Mouse (Mus musculus): ENCODE results near the gene Trafd1. TPM values are rescaled to one million over a fixed set of nuclear protein-coding genes. Genes with fewer than 3 reads are reported as not detected.
A peak's percentile ranks its signal among the peaks of the same experiment; 100 is the strongest.
"Not testable (repeated sequence)": the region's sequence is repeated elsewhere in the genome, so short reads cannot be mapped to it uniquely, and the experiment has no call there.

The Trafd1 gene
- total and polyA plus RNA-seq, 2 experiments from 2014 or later: 124 to 141 TPM

DNA sequence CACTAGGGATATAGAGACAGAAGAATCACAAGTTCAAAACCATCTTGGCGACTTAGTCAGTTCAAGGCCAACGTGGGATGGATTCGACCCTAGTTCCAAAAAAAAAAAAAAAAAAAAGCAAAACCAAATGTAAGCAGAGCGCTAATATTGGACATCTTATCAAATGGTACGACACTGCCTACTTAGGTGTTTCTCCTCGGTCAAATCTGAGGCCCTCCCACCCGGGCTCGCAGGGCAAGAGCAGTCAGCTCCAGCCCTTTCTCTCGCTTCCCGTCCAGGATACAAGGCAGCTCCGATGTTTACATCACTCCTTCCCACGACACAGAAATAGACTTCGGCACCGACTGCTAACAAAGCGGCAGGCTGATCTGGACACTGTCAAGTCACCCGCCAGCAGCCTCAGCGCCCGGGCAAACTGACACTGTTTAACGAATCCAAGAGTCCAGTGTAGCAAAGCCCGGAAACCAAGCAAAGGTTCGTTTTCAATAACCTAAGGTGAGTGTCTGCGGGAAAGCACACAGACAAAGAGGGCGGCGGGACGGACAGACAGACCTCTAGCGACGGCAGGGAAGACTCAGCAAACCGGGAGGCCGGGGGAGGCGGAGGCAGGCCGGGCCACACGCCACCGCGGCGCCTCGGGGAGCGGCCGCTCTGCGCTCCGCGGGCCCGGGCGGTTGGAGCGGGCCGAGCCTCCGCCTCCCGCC lies 523 bp downstream of the Trafd1 start:
- WGBS: 6% methylated on average over 31 of the region's 47 CpGs
- H3K4me2 ChIP-seq (ENCODE audit: low read depth): peak overlapping the region; percentile 59
- DNase-seq (peak; percentile 74), ATAC-seq (peak; percentile 64)
- H3K9me3 ChIP-seq (ENCODE audit: low read length): no peaks in the 10 kb centered on the region
- no peaks in the 10 kb centered on the region for H3K4me1 ChIP-seq (ENCODE audit: insufficient read depth)
- H3K27ac ChIP-seq (ENCODE audit: low read depth, low read length): peak overlapping the region; percentile 86
- H3K27me3 ChIP-seq (ENCODE audit: insufficient read depth, low read length): no peaks in the 10 kb centered on the region
- peaks cover 23% of the 10 kb centered on the region for H3K36me3 ChIP-seq (ENCODE audit: insufficient read depth)
- peak overlapping the region; percentile 89 for H3K9ac ChIP-seq
- peak overlapping the region; percentile 86 for H3K4me3 ChIP-seq (ENCODE audit: low read depth, low read length)
- TF ChIP-seq CTCF (IDR thresholded peaks at IDR 0.05; ENCODE audit: low read depth): no peak

DNA sequence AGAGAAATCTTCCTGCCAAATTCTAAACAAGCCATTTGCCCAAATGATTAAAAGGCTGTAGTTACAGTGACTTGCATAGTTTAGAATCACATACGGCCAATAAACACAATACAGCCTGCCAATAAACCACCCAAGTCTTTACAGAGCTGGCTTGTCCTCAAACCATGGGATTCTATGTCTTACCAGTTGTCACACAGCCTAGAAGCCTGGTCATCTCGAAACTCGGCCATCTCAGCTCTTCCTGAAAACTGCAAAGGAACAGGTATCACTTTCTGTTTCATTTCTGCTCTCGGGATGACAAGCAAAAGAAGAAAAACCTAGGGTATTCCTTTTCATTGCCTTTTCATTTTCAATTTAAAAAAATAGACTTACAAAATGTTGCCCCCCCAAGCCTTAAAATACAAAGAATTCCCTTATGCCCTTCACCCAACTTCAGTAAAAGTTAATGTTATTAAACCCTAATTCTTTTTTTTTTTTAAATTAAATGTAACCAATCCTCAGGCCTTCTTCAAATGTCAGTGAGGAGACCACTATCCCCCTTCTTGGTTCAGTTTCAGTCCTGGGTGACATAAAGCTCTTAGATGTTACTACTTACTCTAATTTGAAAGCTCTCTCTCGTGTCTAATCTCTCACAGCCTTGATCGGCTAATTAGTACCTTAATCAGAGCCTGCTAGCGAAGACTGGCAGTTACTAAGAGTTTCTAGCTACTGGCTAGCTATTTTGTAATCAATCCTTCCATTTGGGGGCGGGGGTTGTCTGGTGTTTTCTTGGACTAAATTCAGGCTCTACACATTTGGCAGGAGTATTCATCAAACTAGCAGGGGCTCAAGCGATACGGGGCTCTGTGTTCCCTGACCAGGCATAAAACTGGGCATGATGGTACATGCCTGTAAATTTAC lies 1.3 kb downstream of the Trafd1 start:
- Histone ChIP-seq H3K4me2 (ENCODE audit: low read depth) (peak overlapping the region; percentile 59), H3K27me3 (ENCODE audit: insufficient read depth, low read length) (no peaks in the 10 kb centered on the region), H3K36me3 (ENCODE audit: insufficient read depth) (peaks cover 30% of the 10 kb centered on the region), H3K27ac (ENCODE audit: low read depth, low read length) (peak overlapping the region; percentile 86; the same call in 1 of the 2 replicates), H3K9ac (peak overlapping the region; percentile 89), H3K9me3 (ENCODE audit: low read length) (no peaks in the 10 kb centered on the region), H3K4me1 (ENCODE audit: insufficient read depth) (no peaks in the 10 kb centered on the region), H3K4me3 (ENCODE audit: low read depth, low read length) (peak overlapping the region; percentile 86)
- no peak for TF ChIP-seq CTCF (IDR thresholded peaks at IDR 0.05; ENCODE audit: low read depth)
- peak; percentile 49 for DNase-seq
- ATAC-seq: no peak
- WGBS: 26% methylated on average over 10 of the region's 10 CpGs

DNA sequence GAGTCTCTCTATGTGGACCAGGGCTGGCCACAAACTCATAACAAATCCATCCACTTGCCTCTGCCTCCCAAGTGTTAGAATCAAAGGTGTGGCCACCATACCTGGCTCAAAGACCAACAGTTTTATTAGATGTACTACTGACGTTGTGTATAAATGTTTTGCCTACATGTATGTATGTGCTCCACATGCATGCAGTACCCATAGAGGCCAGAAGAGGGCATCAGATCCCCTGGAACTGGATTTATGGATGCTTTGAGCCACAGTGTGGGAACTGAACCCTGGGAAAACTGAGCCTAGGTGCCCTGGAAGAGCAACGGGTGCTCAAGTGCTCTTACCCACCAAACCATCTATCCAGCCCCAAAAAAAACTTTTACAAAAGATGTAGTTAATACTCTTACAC lies 4.7 kb downstream of the Trafd1 start:
- no peak overlapping the region for H3K9ac ChIP-seq
- H3K4me1 ChIP-seq (ENCODE audit: insufficient read depth): no peaks in the 10 kb centered on the region
- no peak overlapping the region for H3K4me2 ChIP-seq (ENCODE audit: low read depth)
- no peaks in the 10 kb centered on the region for H3K9me3 ChIP-seq (ENCODE audit: low read length)
- no peak overlapping the region for H3K27ac ChIP-seq (ENCODE audit: low read depth, low read length)
- peak; percentile 66 for TF ChIP-seq CTCF (IDR thresholded peaks at IDR 0.05; ENCODE audit: low read depth)
- no peak for ATAC-seq
- peaks cover 57% of the 10 kb centered on the region for H3K36me3 ChIP-seq (ENCODE audit: insufficient read depth)
- 96% methylated on average over 2 of the region's 2 CpGs for WGBS
- H3K4me3 ChIP-seq (ENCODE audit: low read depth, low read length): no peak overlapping the region
- H3K27me3 ChIP-seq (ENCODE audit: insufficient read depth, low read length): no peaks in the 10 kb centered on the region
- DNase-seq: no peak

DNA sequence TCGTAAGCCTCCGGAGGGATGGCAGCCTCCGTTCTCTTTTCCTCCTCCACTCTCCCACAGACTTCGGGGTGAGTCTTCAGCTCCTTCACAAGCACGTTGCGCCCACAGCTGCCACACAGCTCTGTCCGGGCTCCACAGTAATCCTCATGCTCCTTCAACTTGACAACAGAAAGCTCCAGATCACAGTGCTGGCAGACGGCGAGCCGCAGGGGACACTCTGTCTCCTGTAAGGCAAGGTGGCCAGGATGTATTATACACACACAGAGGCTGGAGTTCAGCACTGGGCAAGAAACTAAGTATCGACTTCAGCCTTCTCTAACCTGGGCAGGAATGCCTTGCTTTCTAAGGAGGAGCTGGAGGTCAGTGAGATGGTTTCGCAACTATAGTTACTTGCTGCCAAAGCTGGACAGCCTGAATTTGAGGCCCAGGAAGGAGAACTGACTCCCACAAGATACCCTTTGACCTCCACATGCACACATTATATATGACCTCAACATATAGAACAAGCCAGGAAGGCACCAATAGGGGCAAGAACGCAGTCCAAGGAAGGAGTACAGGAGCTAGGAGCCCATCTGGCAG lies 6.7 kb downstream of the Trafd1 start:
- H3K9ac ChIP-seq: no peak overlapping the region
- 90% methylated on average over 13 of the region's 13 CpGs for WGBS
- H3K36me3 ChIP-seq (ENCODE audit: insufficient read depth): peaks cover 73% of the 10 kb centered on the region
- no peak overlapping the region for H3K4me3 ChIP-seq (ENCODE audit: low read depth, low read length)
- no peak for TF ChIP-seq CTCF (IDR thresholded peaks at IDR 0.05; ENCODE audit: low read depth)
- DNase-seq (no peak), ATAC-seq (no peak)
- no peaks in the 10 kb centered on the region for H3K9me3 ChIP-seq (ENCODE audit: low read length)
- no peak overlapping the region for H3K27ac ChIP-seq (ENCODE audit: low read depth, low read length)
- H3K27me3 ChIP-seq (ENCODE audit: insufficient read depth, low read length): no peaks in the 10 kb centered on the region
- H3K4me1 ChIP-seq (ENCODE audit: insufficient read depth): no peaks in the 10 kb centered on the region
- no peak overlapping the region for H3K4me2 ChIP-seq (ENCODE audit: low read depth)

DNA sequence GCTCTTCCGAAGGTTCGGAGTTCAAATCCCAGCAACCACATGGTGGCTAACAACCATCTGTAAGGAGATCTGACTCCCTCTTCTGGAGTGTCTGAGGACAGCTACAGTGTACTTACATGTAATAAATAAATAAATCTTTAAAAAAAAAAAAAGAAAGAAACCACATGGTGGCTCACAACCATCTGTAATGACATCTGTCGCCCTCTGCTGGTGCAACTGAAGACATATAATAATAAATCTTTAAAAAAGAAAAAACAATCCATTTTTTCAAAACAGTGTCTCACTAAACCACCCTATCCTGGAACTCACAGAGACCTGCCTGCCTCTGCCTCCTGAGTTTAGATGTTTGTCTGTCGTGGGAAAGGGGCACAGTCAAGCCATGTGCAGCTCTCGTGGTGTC lies 8.5 kb downstream of the Trafd1 start:
- not testable (repeated sequence) for H3K4me3 ChIP-seq (ENCODE audit: low read depth, low read length); H3K27me3 ChIP-seq (ENCODE audit: insufficient read depth, low read length); H3K27ac ChIP-seq (ENCODE audit: low read depth, low read length); H3K4me1 ChIP-seq (ENCODE audit: insufficient read depth); H3K9me3 ChIP-seq (ENCODE audit: low read length); H3K4me2 ChIP-seq (ENCODE audit: low read depth); H3K9ac ChIP-seq
- peak; percentile 47; the same call in 1 of the 2 replicates for ATAC-seq
- peak; percentile 48 for TF ChIP-seq CTCF (IDR thresholded peaks at IDR 0.05; ENCODE audit: low read depth)
- H3K36me3 ChIP-seq (ENCODE audit: insufficient read depth): peaks cover 86% of the 10 kb centered on the region
- 72% methylated on average over 5 of the region's 5 CpGs for WGBS
- peak; percentile 61 for DNase-seq

DNA sequence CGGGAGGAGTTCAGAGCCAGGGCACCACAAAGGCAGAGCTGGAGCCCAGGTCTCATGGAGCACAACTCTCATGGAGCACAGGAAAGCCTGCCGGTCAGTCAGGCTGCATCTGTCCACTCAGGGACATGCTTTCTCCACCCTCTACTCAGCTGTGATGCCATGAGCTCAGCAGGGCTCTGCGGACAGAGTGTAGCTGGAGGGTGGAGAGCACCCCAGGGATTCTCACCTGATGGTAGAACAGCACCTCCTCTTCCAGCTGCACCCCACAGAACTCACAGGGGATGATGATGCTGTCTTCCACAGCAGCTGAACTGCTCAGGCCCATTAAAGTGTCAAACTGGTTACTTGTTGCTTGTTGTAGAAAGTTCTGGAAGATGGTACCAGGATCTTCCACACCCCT lies 10.6 kb downstream of the Trafd1 start:
- no peaks in the 10 kb centered on the region for H3K27me3 ChIP-seq (ENCODE audit: insufficient read depth, low read length)
- no peaks in the 10 kb centered on the region for H3K4me1 ChIP-seq (ENCODE audit: insufficient read depth)
- DNase-seq (no peak), ATAC-seq (no peak)
- TF ChIP-seq CTCF (IDR thresholded peaks at IDR 0.05; ENCODE audit: low read depth): no peak
- 92% methylated on average over 3 of the region's 3 CpGs for WGBS
- no peak overlapping the region for H3K9ac ChIP-seq
- no peak overlapping the region for H3K4me2 ChIP-seq (ENCODE audit: low read depth)
- H3K9me3 ChIP-seq (ENCODE audit: low read length): no peaks in the 10 kb centered on the region
- no peak overlapping the region for H3K4me3 ChIP-seq (ENCODE audit: low read depth, low read length)
- H3K27ac ChIP-seq (ENCODE audit: low read depth, low read length): no peak overlapping the region
- peaks cover 80% of the 10 kb centered on the region for H3K36me3 ChIP-seq (ENCODE audit: insufficient read depth)

All from forebrain, postnatal 0 days (tissue).